Mouse (Mus musculus): ENCODE results near the gene Bard1.

- TF ChIP-seq POLR2A (IDR thresholded peaks at IDR 0.05; ENCODE audit: low read depth, low read length): no peak
- no peak for TF ChIP-seq CTCF (IDR thresholded peaks at IDR 0.05; ENCODE audit: borderline replicate concordance, insufficient read depth, low read length)
These were observed 105.5 kb downstream of the Bard1 start for GRCm38 (mm10) chr1:70997377-70997993.
